Mouse (Mus musculus) c-Kit-positive CD71-positive TER-119-negative erythroid progenitor cells, embryonic 14.5 days (primary cell): Measurements from ENCODE around the gene Xxylt1.
"Not testable (repeated sequence)": the region's sequence is repeated elsewhere in the genome, so short reads cannot be mapped to it uniquely, and the experiment has no call there.

Source experiments
- DNase-seq: peaks from one replicate; pipeline ENCODE4 v3.0.0-alpha.2; 2013; ENCODE audit warnings: low read depth

Gene Xxylt1

GRCm38 (mm10) chr16:31024221-31024620 lies 57.0 kb downstream of the Xxylt1 start:
- DNase-seq = no peak

DNA sequence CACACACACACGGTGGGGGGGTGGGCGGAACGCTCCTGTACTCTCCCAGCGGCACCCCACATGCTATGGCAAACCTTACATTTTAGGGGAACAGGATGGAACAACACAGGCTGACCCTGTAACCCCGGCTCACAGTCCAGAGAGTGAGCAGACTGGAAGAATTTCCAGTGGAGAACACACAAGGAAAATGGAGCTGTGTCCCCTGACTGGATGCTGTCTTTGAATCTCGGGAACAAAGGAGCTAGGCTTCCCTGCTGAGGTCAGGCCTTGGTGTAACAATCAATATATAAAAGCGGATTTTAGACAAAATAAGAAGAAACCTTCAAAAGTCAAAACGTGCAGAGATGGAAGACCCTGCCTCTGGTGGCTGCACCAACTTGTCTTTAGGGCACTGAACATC lies 57.4 kb downstream of the Xxylt1 start:
- DNase-seq = no peak

DNA sequence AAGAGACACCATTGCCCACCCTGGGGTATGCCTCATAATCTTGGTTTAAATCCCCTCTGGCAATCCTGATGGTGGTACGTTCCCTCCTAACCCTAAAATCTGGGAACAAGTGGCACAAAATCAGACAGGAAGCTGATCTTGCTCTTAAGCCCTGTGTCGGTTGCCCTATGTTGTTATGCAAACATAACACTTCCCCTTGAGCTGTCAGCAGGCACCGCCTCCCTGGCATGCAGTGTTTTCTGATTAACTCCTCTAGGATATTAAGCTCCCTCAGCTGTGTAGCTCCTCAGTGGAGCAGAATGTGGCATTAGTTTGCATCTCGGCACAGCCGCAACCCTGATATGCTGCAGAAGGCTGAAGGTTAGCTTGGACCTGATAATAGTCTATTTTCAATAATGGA lies 58.9 kb downstream of the Xxylt1 start:
- DNase-seq = no peak

DNA sequence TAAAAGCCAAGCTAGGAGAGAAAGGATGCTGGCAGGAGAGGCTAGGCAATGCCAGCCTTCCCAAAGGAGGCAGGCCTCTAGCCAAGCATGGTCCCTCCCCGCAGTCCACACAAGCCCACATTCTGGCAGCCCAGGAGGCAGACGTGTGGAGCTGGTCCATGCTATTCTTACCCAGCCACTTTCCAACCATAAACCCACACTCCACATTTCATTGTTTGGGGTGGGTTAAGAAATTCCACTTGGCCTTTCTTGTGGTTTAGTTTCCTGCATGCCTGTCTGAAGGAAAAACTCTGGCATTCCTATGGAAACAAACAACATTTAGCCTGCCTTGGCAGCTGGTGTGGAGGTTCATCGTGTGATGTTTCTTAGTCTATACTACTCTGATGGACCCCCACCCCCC lies 61.7 kb downstream of the Xxylt1 start:
- DNase-seq = no peak

DNA sequence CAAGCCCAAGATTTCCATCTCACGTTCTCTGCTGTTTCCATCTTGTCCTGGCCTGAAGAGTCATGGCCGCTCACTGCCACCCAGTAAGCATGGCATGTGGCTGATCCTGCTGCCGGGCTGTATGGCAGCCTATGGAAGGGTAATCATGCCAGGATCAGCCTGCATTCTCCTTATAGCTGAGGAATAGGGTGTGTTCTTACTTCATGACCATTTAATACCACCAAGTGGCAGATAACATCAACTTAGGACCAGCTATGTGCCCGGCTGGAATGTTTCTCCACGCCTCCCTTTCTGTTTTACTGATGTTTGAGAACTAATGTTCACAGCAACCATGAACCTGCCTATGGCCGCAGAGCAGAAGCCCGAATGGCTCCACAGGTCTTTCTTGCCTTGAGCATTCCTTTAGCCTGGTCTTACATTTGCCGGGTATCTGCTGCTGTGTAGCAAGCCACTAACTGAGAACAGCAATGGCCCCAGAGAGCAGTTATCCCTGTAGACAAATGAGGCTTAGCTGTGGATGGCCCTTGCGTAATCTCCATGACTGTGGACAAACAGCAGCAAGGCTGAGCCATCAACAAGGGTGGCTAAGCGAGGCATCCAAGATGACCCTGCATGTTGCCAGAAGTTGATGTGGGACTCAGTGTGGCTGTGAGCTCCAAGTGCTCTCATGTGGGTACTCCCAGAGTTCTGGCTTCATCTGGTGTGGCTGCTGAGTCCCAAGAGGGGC lies 63.4 kb downstream of the Xxylt1 start:
- DNase-seq = no peak

DNA sequence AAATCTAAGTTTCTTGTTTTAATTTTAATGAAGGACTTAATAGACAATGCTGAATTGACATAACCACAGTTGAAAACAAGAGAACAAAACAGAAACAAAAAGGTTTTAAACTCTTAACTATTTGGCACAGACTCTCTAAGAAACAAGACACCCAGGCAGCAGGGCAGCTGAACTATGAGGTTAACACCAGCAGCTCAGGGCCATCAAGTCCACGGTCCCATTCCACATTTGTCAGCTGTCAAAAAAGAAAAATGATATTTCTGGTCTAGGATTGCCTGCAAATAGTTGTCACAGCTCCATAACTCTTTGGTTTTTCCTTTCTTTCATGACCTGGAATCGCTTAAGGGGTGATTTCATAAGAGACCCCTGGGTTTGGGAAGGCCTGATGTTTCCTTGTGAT lies 64.6 kb downstream of the Xxylt1 start:
- no peak for DNase-seq

- DNase-seq = no peak
Measured at GRCm38 (mm10) chr16:31016169-31016568, 65.1 kb downstream of the Xxylt1 start.

GRCm38 (mm10) chr16:31015271-31015670 lies 66.0 kb downstream of the Xxylt1 start:
- no peak for DNase-seq

- no peak for DNase-seq
Measured at GRCm38 (mm10) chr16:31012236-31012635, 69.0 kb downstream of the Xxylt1 start.

DNA sequence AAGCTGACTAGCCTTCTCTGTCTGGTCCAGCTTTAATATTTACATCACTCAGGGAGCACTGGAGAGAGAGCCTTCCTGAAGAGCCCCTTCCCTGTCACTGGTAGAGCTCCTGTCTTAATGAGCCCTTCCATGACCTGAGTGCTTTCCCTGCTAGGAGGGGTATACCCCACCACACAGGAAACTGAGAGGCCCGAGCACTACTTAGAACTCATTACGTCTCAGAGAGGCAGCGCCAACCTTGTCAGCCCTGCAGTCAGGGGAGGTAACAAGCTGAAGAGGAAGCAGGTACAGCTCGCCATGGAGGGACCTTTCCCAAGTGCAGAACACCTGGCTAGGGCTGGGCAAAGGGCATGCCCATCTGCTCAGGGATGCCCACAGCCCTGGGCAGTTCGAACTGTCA lies 70.8 kb downstream of the Xxylt1 start:
- DNase-seq = no peak

GRCm38 (mm10) chr16:31008326-31008725 lies 72.9 kb downstream of the Xxylt1 start:
- no peak for DNase-seq

- no peak for DNase-seq
Measured at GRCm38 (mm10) chr16:31007582-31007981, 73.7 kb downstream of the Xxylt1 start.

DNA sequence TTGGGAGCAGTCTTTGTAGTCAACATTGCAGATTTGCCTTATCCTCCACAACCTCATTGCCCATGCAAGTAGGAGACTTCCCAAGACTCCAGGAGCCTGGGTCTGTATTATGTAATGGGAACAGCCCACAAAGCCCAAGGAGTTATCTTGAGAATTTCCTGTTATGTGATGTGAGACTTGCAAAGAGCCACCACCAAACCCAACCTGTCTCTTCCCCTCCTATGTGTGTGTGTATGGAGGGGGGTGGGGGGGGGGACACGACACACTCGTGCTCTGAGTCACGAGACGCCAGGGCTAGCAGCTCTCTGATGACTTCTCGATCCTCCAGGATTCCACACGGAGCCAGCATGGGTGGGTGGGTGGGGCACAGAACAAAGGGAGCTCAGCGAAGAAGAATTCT lies 75.5 kb downstream of the Xxylt1 start:
- DNase-seq = no peak

- no peak for DNase-seq
Measured at GRCm38 (mm10) chr16:31004321-31004682, 76.9 kb downstream of the Xxylt1 start.

- DNase-seq = not testable (repeated sequence)
Measured at GRCm38 (mm10) chr16:31003592-31004320, 77.5 kb downstream of the Xxylt1 start.

DNA sequence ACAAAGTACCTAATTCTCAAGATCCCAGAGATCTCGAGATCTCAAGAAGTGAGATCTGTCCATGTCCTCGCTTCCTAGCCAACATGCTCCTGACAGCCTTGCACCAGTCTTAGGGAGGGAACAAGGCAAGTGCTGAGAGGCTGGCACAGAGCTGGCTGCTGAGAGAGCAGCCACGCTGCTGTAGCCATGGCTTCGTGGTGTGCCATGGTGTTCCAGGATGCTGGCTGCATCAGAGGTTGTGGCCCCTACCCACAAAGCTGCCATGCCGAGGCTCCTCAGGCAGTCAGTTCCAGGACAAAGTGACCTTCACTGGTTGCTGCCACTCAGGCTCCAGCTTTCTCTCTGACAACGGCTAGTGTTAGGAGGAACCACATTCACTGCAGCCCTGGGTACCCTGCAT lies 78.3 kb downstream of the Xxylt1 start:
- no peak for DNase-seq

DNA sequence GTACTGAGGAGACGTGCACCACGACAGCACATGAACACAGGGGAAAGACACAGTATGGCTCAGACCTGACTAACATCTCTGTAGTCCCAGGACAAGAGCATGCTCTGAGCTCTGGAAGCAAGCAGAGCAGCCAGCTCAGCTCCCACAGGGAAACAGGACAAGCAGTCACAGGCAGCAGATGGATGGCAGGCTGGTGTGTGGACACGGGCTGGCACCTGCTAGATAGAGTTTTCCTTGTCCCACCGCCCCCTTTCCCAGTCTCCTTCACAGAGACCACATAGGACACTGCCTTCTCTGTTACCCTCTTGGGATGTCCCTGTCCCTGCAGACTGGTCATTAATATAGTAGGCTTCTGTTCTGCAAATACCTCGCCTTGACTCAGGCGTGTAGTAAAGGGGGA lies 79.1 kb downstream of the Xxylt1 start:
- DNase-seq = no peak

DNA sequence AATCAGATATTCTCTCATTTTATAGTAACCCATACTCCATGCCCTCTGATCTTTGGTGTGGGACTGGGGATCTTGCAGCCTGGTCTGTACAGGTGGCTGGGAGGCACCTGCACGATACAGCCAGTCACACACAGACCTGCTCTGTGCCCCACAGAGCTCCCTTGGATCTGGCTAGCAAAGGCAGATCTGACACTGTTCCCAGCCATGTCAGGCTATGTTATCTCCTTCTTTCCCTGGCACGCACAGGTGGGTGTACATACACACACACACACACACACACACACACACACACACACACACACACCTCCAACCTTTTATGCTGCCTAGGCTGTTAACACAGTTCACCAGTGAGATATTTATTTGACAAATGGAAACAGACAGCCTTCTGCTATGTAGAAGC lies 82.5 kb downstream of the Xxylt1 start:
- no peak for DNase-seq

DNA sequence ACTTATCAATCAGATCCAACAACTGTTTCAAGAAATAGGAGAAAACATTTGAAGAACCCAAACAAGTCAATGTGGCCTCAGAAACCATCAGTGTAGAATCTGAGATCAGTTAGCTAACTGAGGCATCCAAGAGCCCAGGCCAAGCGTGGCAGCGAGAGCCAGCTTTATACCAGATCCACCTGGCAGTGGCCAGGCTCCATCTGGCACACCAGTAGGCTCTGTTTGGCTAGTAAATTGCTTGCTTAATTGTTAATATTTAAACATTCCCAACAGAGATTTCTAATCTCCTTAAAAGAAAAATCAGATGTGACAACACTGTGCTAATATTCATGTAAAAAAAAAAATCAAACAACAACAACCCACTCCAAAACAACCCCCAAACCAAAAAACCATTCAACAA lies 83.2 kb downstream of the Xxylt1 start:
- DNase-seq = no peak

DNA sequence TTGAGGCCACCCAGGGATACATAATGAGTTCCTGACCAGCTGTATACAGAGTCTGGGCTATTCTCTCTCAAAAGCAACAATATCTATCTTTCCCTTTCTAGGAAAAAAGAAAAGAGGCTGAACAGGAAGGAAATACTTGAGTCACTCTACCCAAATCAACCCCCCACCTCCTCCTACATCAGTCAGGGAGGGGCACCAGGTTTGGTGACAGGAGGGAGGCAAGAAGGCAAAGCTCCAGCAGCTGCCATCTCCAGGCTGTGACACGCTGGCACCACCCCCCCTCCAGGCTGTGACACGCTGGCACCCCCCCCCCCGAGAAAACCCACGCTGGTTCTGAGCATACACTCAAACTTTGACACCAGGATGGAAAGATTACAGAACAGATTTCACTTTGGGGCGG lies 85.8 kb downstream of the Xxylt1 start:
- DNase-seq = no peak

- DNase-seq = no peak
Measured at GRCm38 (mm10) chr16:30994881-30995280, 86.4 kb downstream of the Xxylt1 start.

- no peak for DNase-seq
Measured at GRCm38 (mm10) chr16:30994296-30994695, 86.9 kb downstream of the Xxylt1 start.

DNA sequence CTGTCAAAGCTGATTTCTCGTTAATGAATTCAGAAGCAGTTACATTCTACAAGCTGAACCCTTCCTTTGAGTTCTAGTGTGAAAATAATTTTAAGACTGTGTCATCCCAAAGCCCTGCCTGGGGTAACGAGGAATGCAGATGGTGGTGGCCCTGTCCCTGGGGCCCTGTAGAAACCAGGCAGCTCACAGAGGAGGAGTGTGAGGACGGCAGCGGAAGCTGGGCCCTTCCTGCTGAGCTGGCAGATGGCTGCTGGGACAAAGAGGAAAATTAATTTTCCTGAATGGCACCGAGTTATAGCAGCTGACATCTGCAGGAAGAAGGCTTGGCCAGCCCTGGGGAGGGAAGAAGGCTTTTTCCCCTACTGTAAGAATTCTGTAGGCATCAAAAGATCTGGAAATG lies 88.7 kb downstream of the Xxylt1 start:
- DNase-seq = no peak

DNA sequence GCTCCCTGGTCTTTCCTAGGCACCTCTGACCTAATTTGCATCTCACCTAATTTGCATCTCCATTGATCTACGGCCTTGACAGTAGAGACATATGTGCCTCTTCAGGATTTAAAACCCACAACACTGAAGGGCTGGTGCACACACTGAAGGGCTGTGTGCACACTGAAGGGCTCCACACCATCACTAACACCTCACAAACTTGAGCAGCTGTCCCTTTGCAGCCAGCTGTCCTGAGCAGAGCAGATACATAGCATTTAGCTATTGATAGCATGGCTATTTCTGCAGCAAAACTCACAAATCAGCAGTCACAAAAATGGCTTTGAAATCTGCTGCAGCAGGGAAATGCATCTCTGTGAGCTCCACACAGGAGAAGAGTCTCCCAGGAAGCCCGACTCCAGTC lies 90.6 kb downstream of the Xxylt1 start:
- no peak for DNase-seq
